Mouse (Mus musculus) bone marrow, adult 2 months (tissue): ENCODE results near the gene Med1. TPM values are rescaled to one million over a fixed set of nuclear protein-coding genes. Genes with fewer than 3 reads are reported as not detected.
A peak's percentile ranks its signal among the peaks of the same experiment; 100 is the strongest.

Experiments
- H3K27ac ChIP-seq: fragments of 200-500 bp; 2 replicates; pipeline ENCODE4 v1.5.1; 2012; ENCODE audit warnings: low read depth, mild to moderate bottlenecking, control low read depth, inconsistent platforms, low read length; ENCODE audit not compliant: control insufficient read depth, poor library complexity, insufficient read depth
- H3K4me1 ChIP-seq: fragments of 200-500 bp; 2 replicates; pipeline ENCODE4 v1.6.1; 2011; ENCODE audit warnings: low read length; ENCODE audit not compliant: control insufficient read depth, insufficient read depth
- H3K4me3 ChIP-seq: fragments of 200-500 bp; replicated peaks from 2 replicates; pipeline ENCODE3; 2011; ENCODE audit warnings: mild to moderate bottlenecking, low read depth, low read length, control low read depth; ENCODE audit not compliant: control insufficient read depth
- CTCF ChIP-seq: fragments of 200-500 bp; IDR thresholded peaks from 2 replicates; pipeline ENCODE4 v1.5.1; 2011; ENCODE audit warnings: low read length, control low read depth; ENCODE audit not compliant: control insufficient read depth, insufficient read depth
- POLR2A ChIP-seq: fragments of 200-500 bp; IDR thresholded peaks from 2 replicates; pipeline ENCODE4 v1.6.1; 2011; ENCODE audit warnings: low read depth, mild to moderate bottlenecking, control low read depth, low read length, borderline replicate concordance; ENCODE audit not compliant: control insufficient read depth
- WGBS: fragments of 180-500 bp; shearing (Covaris S2); methylation state at CpG from one replicate; pipeline ENCODE4 v1.1.7; 2018; 5-methylcytosine and 5-hydroxymethylcytosine counted together
- polyA plus RNA-seq: library from polyadenylated mRNA; stranded (reverse); fragments of >200 nt; gene quantifications from 2 replicates; pipeline ENCODE4 v1.2.4, GENCODE M21; 2011; ENCODE audit warnings: low replicate concordance; ENCODE audit not compliant: missing spikeins, insufficient read depth, insufficient read length

Med1 gene
- polyA plus RNA-seq, 1 experiment: 20.8 TPM

DNA sequence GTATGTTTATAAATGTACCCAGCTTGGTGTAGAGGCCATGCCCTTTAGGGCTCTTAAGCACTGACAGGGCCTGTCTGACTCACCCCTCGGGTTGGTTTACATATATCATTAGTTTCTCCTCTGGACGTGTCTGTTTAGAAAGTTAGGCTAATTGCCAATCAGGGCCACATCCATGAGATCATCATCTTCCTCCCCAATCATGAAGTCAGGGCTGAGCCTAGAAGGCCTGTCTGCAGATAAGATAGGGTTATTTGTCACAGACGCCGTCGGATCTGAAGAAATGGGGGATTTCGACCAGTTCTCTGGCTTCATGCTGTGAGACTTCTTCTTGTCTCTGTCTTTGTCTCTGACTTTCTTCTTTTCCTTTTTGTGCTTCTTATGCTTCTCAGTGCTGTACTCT, 38.0 kb downstream of the Med1 start:
- WGBS: 57% methylated on average over 6 of the region's 6 CpGs
- H3K4me1 ChIP-seq: no peaks in the 10 kb centered on the region
- no peak overlapping the region for H3K4me3 ChIP-seq
- H3K27ac ChIP-seq: no peak overlapping the region
- no peak for TF ChIP-seq POLR2A
- no peak for TF ChIP-seq CTCF

- WGBS: 1% methylated on average over 10 of the region's 10 CpGs
- no peaks in the 10 kb centered on the region; the same call in 1 of the 2 replicates for H3K4me1 ChIP-seq
- no peak overlapping the region for H3K4me3 ChIP-seq
- TF ChIP-seq CTCF: no peak
- no peak for TF ChIP-seq POLR2A
- no peak overlapping the region for H3K27ac ChIP-seq
Measured at GRCm38 (mm10) chr11:98150625-98151156, 42.4 kb downstream of the Med1 start.

- Histone ChIP-seq H3K4me1 (no peaks in the 10 kb centered on the region; the same call in 1 of the 2 replicates), H3K27ac (peak within 1 kb of the TSS; percentile 76), H3K4me3 (peak within 1 kb of the TSS; percentile 93)
- peak; percentile 27; the same call in 1 of the 2 replicates for TF ChIP-seq POLR2A
- no peak for TF ChIP-seq CTCF
- 2% methylated on average over 64 of the region's 65 CpGs for WGBS
Measured at GRCm38 (mm10) chr11:98149786-98150624, 43.1 kb downstream of the Med1 start, which contains the start of gene Fbxl20. TSS of gene Fbxl20 (minus strand) at chr11:98150403.

GRCm38 (mm10) chr11:98149304-98149750, 43.8 kb downstream of the Med1 start:
- Histone ChIP-seq H3K4me3 (peak overlapping the region; percentile 93), H3K4me1 (no peaks in the 10 kb centered on the region; the same call in 1 of the 2 replicates), H3K27ac (peak overlapping the region; percentile 76)
- TF ChIP-seq CTCF: no peak
- TF ChIP-seq POLR2A: peak; percentile 68; the same call in 1 of the 2 replicates
- 1% methylated on average over 56 of the region's 57 CpGs for WGBS

GRCm38 (mm10) chr11:98148551-98149301, 44.4 kb downstream of the Med1 start:
- Histone ChIP-seq H3K4me1 (no peaks in the 10 kb centered on the region; the same call in 1 of the 2 replicates), H3K4me3 (peak overlapping the region; percentile 93), H3K27ac (peak overlapping the region; percentile 76)
- TF ChIP-seq CTCF: no peak
- TF ChIP-seq POLR2A: no peak
- WGBS: under 1% methylated on average over 45 of the region's 45 CpGs

- Histone ChIP-seq H3K4me1 (no peaks in the 10 kb centered on the region; the same call in 1 of the 2 replicates), H3K27ac (no peak overlapping the region), H3K4me3 (no peak overlapping the region)
- WGBS: 86% methylated on average over 7 of the region's 7 CpGs
- TF ChIP-seq POLR2A: no peak
- TF ChIP-seq CTCF: no peak
Measured at GRCm38 (mm10) chr11:98145856-98146255, 47.2 kb downstream of the Med1 start.

GRCm38 (mm10) chr11:98142545-98142944, 50.5 kb downstream of the Med1 start:
- 73% methylated on average over 2 of the region's 2 CpGs for WGBS
- no peak for TF ChIP-seq POLR2A
- no peak for TF ChIP-seq CTCF
- H3K4me1 ChIP-seq: no peaks in the 10 kb centered on the region; the same call in 1 of the 2 replicates

More at GRCm38 (mm10) chr11:98142545-98142944, 50.5 kb downstream of the Med1 start:
- no peak overlapping the region for H3K4me3 ChIP-seq
- H3K27ac ChIP-seq: no peak overlapping the region
